Mouse (Mus musculus): ENCODE results near the gene Gpsm2.

DNA sequence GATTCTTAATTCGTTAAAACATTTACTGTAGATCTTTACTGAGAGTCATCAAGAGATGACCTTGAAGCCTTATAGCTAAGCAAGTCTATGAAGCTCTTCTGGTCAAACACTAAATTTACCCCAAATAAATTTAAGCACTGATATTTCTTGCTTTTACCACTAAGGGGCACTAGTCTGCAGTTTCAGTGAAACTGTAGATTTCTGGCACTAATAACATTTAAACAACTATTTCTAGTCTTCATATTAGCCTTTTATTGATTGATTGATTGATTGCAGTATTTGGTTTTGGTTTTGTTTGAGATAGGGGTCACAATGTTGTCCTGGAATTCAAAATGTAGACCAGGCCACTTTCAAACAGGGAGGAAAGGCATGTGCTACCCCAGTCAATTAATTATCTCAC, 20.9 kb downstream of the Gpsm2 start:
- TF ChIP-seq POLR2A (IDR thresholded peaks at IDR 0.05; ENCODE audit: low read depth, low read length), result no peak
- TF ChIP-seq CTCF (conservative IDR thresholded peaks at IDR 0.05; ENCODE audit: insufficient read depth, insufficient read length, low read depth, low read length), result no peak
